Mouse (Mus musculus): ENCODE measurements around the gene Mark4. TPM values are rescaled to one million over a fixed set of nuclear protein-coding genes. Genes with fewer than 3 reads are reported as not detected.

Mark4 gene
- polyA plus RNA-seq, 1 experiment from 2014 or later = 5.2 TPM

DNA sequence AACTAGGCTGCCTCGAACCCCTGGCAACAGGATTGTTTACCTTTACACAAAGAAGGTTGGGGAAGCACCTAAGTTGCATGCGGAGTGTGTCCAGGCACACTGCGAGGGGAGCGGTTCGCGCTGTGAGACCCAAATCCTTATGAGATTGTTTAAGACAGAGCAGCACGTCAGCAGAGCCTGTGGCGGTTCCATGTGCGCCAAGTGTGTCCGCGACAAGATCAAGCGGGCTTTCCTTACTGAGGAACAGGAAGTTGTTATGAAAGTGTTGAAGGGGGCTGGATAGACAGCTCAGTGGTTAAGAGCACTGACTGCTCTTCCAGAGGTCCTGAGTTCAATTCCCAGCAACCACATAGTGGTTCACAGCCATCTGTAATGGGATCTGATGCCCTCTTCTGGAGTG, 9.7 kb upstream of the Mark4 start:
- Histone ChIP-seq H3K9me3 (ENCODE audit: control insufficient read depth, low read length) (no peaks in the 10 kb centered on the region), H3K4me1 (replicated peaks; ENCODE audit: control insufficient read depth, insufficient read depth) (no peaks in the 10 kb centered on the region), H3K4me3 (ENCODE audit: low read depth, low read length) (no peak overlapping the region), H3K36me3 (ENCODE audit: control insufficient read depth, insufficient read depth, low read length) (no peaks in the 10 kb centered on the region), H3K27ac (replicated peaks) (no peak overlapping the region), H3K27me3 (ENCODE audit: control insufficient read depth, insufficient read depth, low read length) (no peaks in the 10 kb centered on the region; the same call in 1 of the 2 replicates), H3K4me2 (replicated peaks; ENCODE audit: low read depth) (no peak overlapping the region), H3K9ac (ENCODE audit: low read length) (no peak overlapping the region)
- DNase-seq (ENCODE audit: low spot score) (no peak), ATAC-seq (ENCODE audit: low FRiP score, low TSS enrichment) (no peak)
- TF ChIP-seq EP300 (optimal IDR thresholded peaks at IDR 0.05) (no peak), CTCF (IDR thresholded peaks at IDR 0.05; ENCODE audit: low read depth) (no peak)
- 61% methylated on average over 12 of the region's 12 CpGs for WGBS

GRCm38 (mm10) chr7:19467638-19468037, 9.0 kb upstream of the Mark4 start:
- H3K27me3 ChIP-seq (ENCODE audit: control insufficient read depth, insufficient read depth, low read length) = no peaks in the 10 kb centered on the region; the same call in 1 of the 2 replicates
- peak; percentile 46 for DNase-seq (ENCODE audit: low spot score)
- peak; percentile 4; the same call in 1 of the 2 replicates for ATAC-seq (ENCODE audit: low FRiP score, low TSS enrichment)
- no peak overlapping the region for H3K9ac ChIP-seq (ENCODE audit: low read length)
- H3K9me3 ChIP-seq (ENCODE audit: control insufficient read depth, low read length) = no peaks in the 10 kb centered on the region
- H3K36me3 ChIP-seq (ENCODE audit: control insufficient read depth, insufficient read depth, low read length) = no peaks in the 10 kb centered on the region
- H3K4me2 ChIP-seq (replicated peaks; ENCODE audit: low read depth) = no peak overlapping the region
- WGBS = 35% methylated on average over 6 of the region's 6 CpGs
- TF ChIP-seq CTCF (IDR thresholded peaks at IDR 0.05; ENCODE audit: low read depth) (no peak), EP300 (optimal IDR thresholded peaks at IDR 0.05) (no peak)
- H3K27ac ChIP-seq (replicated peaks) = no peak overlapping the region
- H3K4me1 ChIP-seq (replicated peaks; ENCODE audit: control insufficient read depth, insufficient read depth) = no peaks in the 10 kb centered on the region
- no peak overlapping the region for H3K4me3 ChIP-seq (ENCODE audit: low read depth, low read length)

DNA sequence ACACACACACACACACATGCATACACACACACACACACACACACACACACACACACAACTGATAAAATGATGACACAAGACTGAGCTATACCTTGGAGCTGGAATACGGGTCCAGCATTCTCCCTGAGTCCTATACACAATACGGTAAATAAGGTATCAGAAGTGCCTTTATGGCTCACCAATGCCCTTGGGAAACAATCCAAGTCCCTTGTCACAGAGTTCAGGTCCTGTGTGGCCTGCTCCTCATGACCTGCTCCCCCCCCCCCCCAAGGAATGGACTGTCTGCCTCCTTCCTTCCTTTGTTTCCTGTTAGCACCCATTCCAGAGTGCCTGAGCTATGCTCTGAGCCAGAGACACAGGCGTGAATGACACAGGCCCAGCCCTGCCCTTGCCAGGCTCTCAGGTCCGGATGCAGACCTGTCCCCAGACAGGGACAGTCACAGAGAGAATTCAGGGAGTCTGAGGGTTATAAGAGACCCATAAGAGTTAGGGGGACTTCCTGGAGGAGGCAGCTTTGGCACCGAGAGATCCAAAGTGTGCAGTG, 8.1 kb upstream of the Mark4 start:
- 61% methylated on average over 5 of the region's 5 CpGs for WGBS
- Histone ChIP-seq H3K27ac (replicated peaks) (no peak overlapping the region), H3K9ac (ENCODE audit: low read length) (no peak overlapping the region), H3K4me1 (replicated peaks; ENCODE audit: control insufficient read depth, insufficient read depth) (no peaks in the 10 kb centered on the region), H3K4me3 (ENCODE audit: low read depth, low read length) (no peak overlapping the region), H3K4me2 (replicated peaks; ENCODE audit: low read depth) (no peak overlapping the region), H3K36me3 (ENCODE audit: control insufficient read depth, insufficient read depth, low read length) (no peaks in the 10 kb centered on the region), H3K9me3 (ENCODE audit: control insufficient read depth, low read length) (no peaks in the 10 kb centered on the region), H3K27me3 (ENCODE audit: control insufficient read depth, insufficient read depth, low read length) (no peaks in the 10 kb centered on the region; the same call in 1 of the 2 replicates)
- no peak for DNase-seq (ENCODE audit: low spot score)
- no peak for TF ChIP-seq EP300 (optimal IDR thresholded peaks at IDR 0.05)
- TF ChIP-seq CTCF (IDR thresholded peaks at IDR 0.05; ENCODE audit: low read depth) = no peak
- ATAC-seq (ENCODE audit: low FRiP score, low TSS enrichment) = no peak

GRCm38 (mm10) chr7:19464367-19465307, 6.0 kb upstream of the Mark4 start:
- H3K27ac ChIP-seq (replicated peaks) = no peak overlapping the region
- DNase-seq (ENCODE audit: low spot score) (no peak), ATAC-seq (ENCODE audit: low FRiP score, low TSS enrichment) (no peak)
- TF ChIP-seq CTCF (IDR thresholded peaks at IDR 0.05; ENCODE audit: low read depth) (no peak), EP300 (optimal IDR thresholded peaks at IDR 0.05) (no peak)
- no peaks in the 10 kb centered on the region; the same call in 1 of the 2 replicates for H3K27me3 ChIP-seq (ENCODE audit: control insufficient read depth, insufficient read depth, low read length)
- no peaks in the 10 kb centered on the region for H3K4me1 ChIP-seq (replicated peaks; ENCODE audit: control insufficient read depth, insufficient read depth)
- no peaks in the 10 kb centered on the region for H3K9me3 ChIP-seq (ENCODE audit: control insufficient read depth, low read length)
- H3K4me2 ChIP-seq (replicated peaks; ENCODE audit: low read depth) = peak overlapping the region; percentile 14; the same call in 1 of the 2 replicates
- H3K9ac ChIP-seq (ENCODE audit: low read length) = 0 out of 2 replicates have a peak overlapping the region, but pooled peaks have one; percentile 13
- H3K4me3 ChIP-seq (ENCODE audit: low read depth, low read length) = no peak overlapping the region
- H3K36me3 ChIP-seq (ENCODE audit: control insufficient read depth, insufficient read depth, low read length) = no peaks in the 10 kb centered on the region
- WGBS = 18% methylated on average over 21 of the region's 22 CpGs

GRCm38 (mm10) chr7:19462884-19463381, 4.3 kb upstream of the Mark4 start, which contains the start of gene Exoc3l2:
Gene Exoc3l2 (plus strand): TSS chr7:19463331.
- Histone ChIP-seq H3K4me2 (replicated peaks; ENCODE audit: low read depth) (no peak within 1 kb of the TSS), H3K9ac (ENCODE audit: low read length) (no peak within 1 kb of the TSS), H3K9me3 (ENCODE audit: control insufficient read depth, low read length) (no peaks in the 10 kb centered on the region), H3K27me3 (ENCODE audit: control insufficient read depth, insufficient read depth, low read length) (no peaks in the 10 kb centered on the region), H3K27ac (replicated peaks) (no peak within 1 kb of the TSS), H3K4me1 (replicated peaks; ENCODE audit: control insufficient read depth, insufficient read depth) (no peaks in the 10 kb centered on the region), H3K4me3 (ENCODE audit: low read depth, low read length) (no peak within 1 kb of the TSS), H3K36me3 (ENCODE audit: control insufficient read depth, insufficient read depth, low read length) (no peaks in the 10 kb centered on the region)
- no peak for ATAC-seq (ENCODE audit: low FRiP score, low TSS enrichment)
- TF ChIP-seq EP300 (optimal IDR thresholded peaks at IDR 0.05) (no peak), CTCF (IDR thresholded peaks at IDR 0.05; ENCODE audit: low read depth) (no peak)
- no peak for DNase-seq (ENCODE audit: low spot score)
- 48% methylated on average over 6 of the region's 6 CpGs for WGBS

All from stomach, postnatal 0 days (tissue).